Mouse (Mus musculus) cerebellum, adult 11 months (tissue): ENCODE measurements around the gene Kcnab2.

Experiments
- DNase-seq: peaks from one replicate; pipeline ENCODE4 v3.0.0; 2022

The Kcnab2 gene

DNA sequence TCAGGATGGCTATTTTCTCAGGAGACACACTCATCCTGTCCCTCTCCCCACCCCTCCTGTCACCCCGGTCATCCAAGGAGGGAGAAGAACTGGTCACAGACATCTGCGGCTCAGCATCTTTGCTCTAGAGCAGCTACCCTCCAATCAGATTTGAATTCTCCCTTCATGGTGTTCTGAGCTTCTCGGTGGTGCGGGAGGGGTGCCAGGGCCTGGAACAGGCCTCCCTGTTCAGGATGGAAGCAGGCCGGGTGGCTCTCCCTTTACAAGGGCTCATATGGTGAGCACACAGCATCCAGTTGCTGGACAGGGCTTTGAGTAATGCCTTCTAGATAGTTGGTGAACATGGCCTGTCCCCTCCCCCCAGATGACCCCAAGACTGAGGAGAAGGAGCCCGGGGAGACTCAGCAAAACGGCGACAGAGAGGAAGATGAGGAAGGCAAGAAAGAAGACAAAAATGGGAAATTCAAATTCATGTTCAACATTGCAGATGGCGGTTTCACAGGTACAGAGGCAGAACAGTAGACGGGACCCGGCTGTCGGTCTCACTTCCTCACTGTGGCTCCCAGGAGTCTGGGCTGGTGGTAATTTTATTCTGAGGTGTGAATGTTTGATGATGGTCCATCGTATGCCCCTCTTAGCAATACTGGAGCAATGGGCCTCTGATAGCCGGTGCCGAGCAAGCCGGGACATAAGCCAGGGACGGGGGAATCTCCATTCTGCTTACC is 95.0 kb downstream of the Kcnab2 start:
- DNase-seq = no peak

DNA sequence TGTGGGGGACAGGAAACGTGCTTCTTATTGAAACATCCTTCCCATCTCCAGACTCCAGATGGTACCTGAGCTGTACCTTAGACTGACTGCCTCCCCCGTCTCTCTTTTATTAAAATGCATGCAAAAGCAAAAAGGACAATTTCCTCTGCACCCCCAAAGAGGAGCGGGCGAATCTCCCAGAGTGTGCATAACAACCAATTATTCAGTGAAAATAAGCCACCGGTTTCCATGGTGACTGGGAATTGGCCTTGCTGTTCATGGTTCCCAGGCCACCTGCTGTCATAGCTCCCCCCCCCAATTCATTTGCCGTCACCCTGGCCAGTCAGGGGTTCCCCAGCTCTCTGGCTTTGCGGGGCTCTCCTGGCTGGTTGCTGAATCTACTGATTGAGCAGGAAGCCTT is 112.4 kb downstream of the Kcnab2 start:
- DNase-seq = no peak

DNA sequence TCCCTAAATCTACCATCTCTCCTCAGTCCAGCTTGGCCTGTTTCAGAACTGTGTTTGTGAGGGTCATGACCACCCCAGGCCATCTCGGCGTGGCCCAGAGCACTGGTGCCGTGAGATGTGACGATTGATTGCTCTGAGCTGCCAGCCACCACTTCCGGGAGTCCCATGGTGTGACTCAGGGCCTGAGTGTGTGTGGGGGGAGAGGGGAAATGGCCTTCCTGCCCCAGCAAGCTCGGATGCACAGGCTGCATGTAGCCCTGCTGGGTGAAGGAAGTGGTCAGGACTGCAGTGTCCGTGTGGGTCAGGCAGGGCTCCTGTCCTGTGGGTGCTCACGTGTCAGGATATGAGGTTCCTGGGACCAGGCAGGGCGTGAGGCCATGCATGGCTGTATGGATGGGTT is 115.5 kb downstream of the Kcnab2 start:
- no peak for DNase-seq

DNA sequence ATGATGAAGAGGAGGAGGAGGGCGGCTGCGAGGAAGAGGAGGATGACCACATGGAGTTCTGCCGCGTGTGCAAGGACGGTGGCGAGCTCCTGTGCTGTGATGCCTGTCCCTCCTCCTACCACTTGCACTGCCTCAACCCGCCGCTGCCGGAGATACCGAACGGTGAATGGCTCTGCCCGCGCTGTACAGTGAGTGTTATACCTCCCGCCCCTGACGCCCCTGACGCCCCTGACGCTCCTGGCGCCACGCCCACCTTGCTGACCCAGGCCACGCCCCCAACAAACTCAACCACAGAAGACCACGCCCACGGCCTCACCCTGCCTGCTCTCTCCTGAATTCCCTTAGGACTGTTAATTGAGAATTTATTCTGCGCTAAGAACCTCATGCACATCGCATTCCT is 116.8 kb downstream of the Kcnab2 start:
- DNase-seq = no peak

DNA sequence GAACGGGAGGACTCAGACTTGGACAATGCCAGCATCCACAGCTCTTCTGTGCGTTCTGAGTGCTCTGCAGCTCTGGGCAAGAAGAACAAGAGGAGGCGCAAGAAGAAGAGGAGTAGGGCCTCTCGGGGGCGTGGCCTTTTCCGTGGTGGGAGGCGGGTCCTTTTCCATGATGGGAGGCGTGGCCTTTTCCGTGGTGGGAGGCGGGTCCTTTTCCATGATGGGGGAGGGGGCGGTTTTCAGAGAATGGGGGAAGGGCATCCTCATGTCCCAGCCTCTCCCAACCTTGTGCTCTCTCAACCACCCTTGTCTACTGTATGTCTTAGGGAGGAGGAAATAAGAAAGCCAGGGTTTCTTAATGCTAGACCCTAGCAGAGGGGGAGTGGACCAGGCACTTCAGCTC is 118.0 kb downstream of the Kcnab2 start:
- DNase-seq = no peak

DNA sequence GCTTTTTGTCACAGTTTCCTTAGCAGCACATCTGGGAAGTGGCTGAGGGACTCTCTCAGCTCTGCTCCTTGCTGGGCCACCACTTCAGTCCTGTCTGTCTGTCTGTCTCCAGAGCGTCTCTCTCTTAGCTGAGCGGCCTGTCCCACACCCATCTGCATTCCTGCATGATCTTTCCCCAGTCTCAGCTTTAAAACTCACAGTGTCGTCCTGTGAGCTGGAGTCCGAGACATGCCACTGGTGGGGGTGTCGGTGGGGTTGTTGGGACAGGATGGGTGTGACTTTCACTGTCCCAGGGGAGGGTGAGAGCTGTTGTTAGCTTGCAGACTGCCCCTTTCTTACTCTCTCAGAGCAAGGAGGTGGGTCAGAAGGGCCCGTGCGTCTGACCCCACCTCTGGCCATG is 122.0 kb downstream of the Kcnab2 start:
- no peak for DNase-seq

DNA sequence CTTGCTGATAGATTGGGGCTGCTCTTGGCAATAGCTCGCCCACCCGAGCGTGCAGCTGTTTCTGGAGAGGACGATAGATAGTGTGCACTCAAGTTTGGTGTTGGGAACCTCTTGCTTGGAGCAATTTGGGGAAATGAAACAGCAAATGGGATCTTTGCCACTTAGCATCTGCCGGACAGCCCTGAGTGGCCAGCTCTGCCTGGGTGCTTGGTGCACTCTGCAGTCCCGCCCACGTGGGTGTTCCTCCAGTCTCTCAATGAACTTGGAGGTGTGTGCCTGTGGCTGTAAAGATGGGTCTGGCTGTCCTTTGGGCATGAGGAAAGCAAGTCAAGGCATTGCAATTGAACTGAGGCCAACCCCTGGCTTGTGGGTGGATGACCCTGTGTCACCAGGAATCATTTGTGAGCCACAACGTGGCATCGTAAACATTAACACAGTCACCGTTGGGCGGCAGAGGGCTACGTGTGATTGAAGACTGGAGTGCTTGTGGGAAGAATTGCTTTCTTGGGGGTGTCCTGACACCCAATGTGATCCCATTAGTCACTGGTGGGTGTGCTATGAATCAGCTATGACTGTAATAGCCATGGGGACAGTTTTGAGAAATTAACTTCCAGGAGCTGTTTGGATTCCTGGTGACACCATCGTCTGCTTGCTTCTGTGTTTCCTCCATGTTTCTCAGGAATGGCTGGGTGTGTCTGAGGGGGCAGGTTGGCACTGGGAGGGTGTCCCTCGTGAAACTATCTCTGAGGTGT is 123.6 kb downstream of the Kcnab2 start:
- DNase-seq = no peak

DNA sequence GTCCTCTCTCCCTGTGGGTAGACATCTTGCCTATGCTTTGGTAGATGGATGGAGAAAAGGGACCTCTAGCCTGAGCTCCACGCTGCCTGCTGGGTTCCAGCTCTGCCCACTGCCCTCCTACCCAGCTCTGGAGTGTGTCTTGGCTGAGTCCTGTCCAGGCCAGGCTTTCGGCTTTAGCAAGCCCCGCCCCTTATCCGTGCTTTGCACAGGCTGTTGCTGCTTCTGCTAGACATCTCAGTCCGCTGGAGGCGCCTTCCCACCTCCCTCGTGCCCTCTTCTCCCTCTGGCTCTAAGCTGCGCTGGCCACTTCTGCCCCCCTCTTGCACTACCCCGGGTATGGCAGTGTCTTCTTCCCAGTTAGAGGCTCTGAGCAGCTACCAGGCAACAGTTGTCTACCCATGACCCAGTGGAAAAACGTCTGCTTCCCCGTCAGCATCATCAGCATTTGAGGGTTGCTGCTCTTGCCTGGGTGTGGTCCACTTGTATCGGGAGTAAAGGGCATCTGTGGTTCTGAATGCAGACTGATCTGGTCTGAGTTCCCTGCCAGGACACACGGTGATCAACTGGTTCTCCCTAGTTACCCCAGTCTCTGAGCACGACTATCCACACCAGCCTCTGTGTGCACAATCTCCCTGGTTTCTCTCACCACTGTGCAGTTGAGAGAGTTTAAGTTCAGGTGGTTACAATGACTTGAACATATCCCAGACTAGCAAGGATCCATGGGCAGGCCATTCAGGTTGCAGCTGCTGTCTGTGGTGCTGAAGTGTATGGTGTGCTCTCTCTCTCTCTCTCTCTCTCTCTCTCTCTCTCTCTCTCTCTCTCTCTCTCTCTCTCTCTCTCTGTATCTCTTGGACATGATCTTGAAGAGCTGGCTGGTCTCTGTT is 126.0 kb downstream of the Kcnab2 start:
- no peak for DNase-seq

DNA sequence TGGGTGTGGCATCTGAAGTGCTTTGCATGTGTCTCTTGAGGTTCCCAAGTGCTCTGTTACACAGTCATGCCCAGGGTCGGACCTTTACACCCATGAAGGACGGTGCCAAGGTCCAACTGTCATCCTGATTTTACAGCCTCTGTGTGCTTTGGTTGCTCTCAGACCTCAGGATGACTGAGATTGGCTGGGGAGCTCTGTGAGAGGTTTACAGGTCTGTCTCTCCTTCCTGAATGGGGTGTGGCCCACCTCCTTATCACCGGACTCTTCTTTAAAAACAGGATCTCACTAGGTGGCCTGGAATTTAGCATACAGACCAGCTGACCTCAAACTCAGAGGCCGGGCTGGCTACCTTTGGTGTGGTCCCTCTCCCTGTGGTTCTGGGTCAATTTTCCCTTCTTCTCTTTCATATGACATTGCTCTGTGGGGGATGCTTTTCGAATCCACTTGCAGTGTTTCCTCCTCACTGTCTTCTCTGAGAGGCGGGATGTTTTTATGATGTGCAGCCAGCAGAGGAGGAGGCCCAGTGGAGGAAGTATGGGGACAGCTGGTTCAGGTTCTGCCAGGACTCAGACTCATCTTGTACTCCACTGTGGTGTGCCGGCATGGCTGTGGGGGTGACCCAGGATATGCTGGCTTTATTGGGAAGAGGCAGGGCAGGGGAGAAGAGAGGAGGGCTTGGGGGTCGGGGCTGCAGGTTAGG is 126.8 kb downstream of the Kcnab2 start:
- DNase-seq = no peak

DNA sequence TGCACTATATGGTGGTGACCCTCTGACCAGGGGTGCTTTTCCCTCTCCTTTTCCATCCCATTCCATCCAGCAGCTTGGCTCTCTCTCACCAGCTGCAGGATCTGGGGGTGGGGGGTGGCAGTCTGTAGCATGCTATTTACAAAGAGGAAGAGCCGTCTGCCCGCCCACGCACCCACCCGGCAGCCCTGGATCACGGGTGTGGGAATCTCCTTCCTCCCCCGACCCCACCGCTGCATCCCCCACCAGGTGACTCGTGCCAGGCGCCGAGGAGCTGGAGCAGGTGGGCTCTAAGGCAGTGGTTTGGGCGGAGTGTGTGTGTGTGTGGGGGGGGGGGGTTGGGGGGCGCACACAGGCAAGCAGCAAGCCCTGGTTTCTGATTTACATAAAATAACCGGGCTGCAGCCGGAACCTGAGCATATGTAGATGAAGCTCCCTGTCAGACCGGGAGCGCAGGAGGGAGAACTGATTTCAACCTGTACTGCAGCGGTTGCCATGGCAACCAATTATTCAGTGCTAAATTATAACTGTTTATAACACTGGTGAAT is 127.8 kb downstream of the Kcnab2 start:
- no peak for DNase-seq

DNA sequence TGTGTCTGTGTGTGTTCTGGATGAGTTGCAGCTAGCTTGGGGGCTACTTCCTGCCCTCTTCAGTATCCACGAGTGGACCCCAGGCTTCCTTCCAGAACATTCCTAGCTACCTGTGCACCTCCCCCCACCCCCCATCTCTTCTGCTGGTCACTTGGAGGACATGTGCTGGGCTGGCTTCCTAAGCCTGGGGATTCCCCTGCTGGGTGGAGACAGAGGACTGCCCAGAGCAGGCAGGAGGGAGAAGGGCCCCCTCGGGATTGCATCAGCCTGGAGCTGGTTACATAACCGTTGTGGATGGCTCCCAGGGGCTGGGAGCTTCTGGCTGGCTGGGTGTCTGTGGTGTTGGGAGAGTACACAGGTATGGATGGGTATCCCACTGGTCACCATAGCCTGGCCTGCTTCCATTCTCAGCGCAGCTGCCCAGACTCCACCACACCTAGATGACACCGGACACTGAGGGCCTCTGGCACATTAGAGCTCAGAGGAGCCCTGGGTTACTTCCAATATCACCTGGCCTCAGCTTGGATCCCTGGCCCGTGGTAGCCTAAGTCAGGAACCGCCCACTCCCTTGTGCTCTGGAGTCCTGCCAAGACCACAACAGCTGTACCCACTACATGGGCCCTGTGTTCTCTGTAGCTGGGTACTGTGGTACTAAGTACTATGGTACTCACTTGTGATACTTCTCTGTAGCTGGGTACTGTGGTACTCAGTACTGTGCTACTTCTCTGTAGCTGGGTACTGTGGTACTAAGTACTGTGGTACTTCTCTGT is 132.4 kb downstream of the Kcnab2 start:
- DNase-seq = no peak

DNA sequence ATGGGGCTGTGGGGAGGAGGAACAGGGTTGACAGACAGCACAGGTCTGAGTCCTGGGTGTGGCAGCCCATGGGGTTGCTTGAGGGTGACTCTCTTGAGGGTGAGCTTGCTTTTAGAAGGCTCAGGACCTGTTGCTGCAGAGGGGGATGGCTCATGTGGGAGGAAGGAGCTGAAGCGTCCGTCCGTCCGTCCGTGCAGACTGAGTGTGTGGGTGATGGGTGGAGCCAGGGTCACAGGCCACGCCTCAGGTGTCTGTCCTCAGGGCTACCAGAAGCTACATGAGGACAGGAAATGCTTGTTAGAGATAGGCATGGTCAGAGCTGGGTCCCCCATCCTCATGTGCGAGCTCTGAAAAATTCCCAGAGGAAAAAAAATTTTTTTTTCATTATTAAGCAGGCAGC is 133.0 kb downstream of the Kcnab2 start:
- DNase-seq = no peak

DNA sequence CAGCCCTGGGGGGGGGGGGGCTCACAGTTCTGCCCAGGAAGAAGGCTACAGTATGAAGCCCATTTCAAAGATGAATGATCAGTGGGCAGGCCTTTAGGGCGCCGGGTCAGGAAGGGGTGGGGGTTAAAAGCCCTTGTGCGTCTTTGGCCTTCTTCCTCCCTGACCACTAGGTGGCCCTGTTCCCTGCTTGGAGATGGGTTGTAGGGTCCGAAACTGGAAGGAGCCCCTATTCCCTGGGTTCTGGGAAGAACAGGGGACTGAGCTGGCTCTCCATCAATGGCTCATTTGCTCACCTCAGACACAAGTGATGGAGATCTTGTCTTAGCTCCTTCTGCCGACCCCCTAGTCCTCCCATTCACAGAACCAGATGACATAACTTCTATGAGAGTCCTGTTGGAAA is 134.4 kb downstream of the Kcnab2 start:
- DNase-seq = no peak
